Mouse (Mus musculus) urinary bladder, postnatal 10 days (tissue): ENCODE data around the gene Max.

Source experiments
- DNase-seq: peaks from one replicate; pipeline ENCODE4 v3.0.0; 2022; ENCODE audit warnings: low spot score

Gene Max

DNA sequence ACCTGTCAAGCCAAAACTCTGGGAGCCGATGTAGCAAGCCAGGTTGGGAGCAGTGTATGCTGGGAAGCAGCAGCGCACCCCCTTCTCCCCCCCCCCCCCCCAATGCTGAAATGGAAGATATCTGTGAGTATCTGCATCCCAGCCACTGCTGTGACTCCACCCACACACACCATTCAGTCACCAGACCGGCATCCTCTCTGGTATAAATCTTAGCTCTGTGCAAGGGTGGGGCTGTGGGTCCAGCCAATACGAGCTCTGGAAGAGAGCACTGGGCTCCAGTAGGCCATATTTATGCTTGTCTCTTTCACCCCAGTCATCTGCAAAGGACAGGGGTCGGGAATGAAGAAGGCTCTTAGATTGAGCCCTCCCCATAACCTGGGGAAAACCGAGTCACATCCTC lies 41.6 kb downstream of the Max start:
- no peak for DNase-seq

DNA sequence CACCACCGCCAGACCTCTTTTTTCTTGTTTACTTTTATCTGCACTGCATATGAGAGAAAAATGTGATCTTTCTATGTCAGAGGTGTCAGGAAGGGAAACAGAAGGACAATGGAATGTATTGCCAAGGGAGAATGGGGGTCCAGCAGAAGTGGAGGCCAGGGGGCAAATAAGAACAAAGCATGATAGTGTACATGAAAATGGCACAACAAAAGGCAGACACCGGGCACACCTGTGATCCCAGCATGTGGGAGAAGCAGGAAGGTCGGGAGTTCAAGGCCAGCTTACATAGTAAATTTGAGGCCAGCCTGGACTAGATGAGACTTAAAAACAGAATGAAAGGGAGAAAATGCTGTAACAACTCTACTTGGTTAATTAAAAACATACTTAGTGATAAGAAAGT lies 43.1 kb downstream of the Max start:
- no peak for DNase-seq

DNA sequence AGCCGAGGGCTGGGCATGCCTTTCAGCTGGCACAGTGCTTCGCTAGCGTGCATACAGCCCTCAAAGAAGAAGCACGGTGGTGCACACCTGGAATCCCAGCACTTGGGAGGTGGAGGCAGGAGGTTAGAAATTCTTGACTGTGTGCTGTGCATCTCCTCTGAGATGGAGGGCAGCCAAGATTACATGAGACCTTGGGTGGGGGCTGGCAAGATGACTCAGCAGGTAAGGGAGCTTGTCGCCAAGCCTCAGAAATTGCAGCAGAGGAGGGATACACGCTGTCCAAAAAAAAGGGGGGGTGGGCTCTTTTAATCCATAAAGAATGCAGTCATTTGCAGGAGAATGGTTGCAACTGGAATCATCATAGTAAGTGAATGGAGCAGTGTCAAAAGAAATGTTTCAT lies 43.9 kb downstream of the Max start:
- no peak for DNase-seq

DNA sequence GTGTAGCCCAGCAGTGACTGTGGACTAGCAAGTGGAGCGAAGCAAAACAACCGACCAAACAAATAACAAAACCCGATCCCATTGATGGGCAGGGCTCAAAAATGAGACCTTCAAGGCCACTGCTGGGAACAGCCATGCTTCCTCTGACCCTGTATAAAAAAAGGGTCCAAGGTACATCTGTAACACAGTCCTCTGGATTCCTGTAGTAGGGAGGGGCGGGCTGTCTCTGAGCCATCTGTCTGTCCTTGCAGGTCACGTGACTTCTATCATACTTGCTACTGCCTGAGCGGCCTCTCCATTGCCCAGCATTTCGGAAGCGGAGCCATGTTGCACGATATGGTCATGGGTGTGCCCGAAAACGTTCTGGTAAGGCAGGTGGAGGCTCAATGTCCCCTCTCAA lies 45.8 kb downstream of the Max start:
- no peak for DNase-seq

DNA sequence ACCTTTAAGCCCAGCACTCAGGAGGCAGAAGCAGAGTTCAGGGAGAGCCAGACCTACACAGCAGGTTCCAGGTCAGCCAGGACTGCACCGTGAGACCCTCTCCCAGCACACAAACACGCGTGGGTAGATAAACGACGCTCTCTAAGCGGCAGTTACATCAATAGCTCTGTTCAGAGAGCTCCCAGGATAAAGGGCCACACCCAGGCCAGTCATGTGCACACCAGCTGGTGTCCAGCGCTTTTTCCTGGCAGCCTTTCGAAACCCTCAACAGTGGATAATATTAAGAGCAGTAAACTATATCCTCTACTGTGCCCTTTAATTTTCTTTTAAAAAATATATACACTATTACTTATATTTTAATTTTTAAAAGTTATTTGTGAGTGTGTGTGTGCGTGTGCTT lies 49.8 kb downstream of the Max start:
- no peak for DNase-seq

DNA sequence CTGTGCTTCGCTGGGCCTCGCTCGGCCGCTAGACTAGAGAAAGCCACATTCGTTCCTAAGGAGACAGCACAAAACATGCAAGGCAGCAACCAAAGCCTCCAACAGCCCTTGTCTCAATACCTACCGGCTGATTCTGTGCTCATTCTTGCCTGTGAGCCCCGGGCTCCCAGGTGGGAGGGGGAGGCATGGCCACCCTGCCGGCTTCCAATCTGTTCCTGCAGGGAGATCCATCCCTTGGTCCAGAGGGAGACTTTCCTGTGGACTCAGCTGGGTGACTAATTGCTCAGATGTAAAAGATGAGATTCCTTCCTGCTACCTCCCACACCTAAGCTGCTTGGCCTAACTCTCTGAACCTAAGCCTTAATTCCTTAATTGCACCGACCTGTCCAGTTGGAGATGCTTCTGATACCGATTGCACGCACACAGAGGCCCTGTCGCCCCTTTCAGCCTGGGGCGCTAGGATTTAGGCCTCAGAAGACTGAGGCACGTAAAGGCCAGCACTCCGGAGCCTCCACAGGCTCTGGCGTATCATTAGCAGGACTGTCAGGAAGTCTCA lies 50.8 kb downstream of the Max start:
- DNase-seq = no peak

DNA sequence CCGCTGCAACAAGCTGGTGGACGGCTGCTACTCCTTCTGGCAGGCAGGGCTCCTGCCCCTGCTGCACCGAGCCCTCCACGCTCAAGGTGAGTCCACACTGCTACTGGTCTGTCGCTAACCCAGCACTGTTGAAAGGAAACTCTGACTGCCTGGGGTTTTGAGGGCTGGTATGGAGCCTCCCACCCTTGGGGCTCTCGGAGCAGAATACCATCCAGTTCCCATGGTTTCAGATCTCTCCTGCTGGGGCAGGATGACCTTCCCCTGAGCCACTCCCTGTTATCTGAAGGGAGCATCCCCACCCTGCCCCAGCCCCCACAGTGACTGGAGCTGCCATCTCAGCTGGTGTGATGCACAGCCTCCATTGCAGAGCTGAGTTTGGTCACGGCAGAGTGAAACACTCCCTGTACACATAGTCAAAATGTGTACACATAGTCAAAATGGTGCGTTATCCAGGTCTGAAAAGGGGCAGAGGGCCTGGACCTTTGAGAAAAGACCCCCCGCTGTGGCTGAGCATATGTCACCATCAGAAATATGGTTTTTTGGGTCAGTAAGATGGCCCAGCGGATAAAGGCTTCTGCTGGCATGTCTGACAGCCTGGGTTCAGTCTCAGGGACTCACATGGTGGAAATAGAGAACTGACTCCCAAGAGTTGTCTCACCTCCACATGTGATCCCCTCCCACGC lies 51.6 kb downstream of the Max start:
- DNase-seq = no peak

DNA sequence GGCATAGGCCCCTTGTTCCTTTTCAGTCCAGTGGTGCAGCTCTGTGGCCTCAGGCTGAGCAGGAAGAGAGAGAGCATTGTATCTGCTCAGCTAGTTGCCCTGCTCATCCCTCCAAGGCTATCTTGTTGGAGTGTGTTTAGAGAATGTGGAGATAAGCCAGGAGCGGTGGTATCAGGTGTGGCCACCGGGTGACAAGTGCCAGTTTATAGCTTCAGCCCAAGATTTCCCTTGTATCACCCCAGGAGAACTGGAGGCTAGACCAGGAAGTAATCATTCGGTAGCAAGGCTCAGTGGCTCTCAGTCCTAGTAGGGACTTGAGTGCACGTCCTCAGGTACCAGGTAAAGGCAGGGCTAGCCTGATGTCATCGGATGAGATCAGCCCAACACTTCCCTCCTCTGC lies 52.8 kb downstream of the Max start:
- DNase-seq = no peak

DNA sequence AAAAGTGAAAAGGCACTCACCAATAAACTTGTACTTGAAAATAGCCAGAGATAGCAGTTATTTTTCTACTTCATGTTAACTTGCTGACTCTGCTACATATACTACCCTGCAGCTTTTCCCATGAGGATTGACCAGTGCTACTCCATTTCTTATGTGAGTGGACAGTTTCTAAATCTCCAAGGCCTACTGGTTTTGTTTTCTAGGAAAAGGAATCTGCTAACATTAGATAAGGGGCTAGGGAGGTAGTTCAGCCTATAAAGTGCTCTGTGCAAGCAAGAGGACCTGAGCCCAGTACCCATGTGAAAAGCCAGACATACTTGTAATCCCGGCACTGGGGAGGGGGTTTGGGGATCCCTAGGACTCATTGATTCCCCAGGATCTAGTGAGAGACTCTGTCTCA lies 55.7 kb downstream of the Max start:
- no peak for DNase-seq

DNA sequence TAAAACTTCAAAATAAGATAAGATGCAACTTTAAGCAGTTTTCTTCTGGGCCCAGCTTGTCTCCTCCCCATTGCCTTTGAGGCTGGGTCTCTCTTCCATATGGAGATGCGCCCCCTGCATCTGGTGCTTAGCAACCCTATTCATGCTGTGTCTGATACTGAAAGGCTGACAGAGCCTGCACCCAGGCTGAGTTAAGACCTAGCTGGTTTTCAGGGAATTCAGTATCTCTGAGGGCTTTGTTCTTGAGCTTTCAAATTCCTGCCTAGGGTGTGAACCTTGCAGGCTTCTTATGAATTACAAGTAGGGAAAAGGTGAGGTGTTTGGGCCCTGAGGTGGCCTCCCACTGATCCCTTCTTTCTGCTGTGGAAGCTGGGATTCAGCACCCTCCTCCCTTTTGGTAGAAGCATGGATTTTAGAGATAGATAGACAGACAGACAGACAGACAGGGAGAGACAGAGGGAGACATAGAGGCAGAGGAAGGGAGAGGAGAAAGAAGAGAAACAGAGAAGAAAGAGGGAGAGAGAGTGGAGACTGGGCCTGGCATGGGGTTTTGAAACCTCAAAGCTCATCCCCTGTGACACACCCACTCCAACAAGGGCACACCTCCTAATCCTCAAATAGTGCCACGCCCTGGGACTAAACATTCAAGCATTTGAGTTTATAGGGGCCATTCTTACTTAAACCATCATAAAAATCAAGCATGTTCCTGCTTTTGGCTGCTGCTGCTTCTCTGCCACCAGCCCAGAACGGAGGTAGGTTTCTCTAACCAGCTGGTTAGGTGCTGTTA lies 60.3 kb downstream of the Max start:
- DNase-seq = no peak

DNA sequence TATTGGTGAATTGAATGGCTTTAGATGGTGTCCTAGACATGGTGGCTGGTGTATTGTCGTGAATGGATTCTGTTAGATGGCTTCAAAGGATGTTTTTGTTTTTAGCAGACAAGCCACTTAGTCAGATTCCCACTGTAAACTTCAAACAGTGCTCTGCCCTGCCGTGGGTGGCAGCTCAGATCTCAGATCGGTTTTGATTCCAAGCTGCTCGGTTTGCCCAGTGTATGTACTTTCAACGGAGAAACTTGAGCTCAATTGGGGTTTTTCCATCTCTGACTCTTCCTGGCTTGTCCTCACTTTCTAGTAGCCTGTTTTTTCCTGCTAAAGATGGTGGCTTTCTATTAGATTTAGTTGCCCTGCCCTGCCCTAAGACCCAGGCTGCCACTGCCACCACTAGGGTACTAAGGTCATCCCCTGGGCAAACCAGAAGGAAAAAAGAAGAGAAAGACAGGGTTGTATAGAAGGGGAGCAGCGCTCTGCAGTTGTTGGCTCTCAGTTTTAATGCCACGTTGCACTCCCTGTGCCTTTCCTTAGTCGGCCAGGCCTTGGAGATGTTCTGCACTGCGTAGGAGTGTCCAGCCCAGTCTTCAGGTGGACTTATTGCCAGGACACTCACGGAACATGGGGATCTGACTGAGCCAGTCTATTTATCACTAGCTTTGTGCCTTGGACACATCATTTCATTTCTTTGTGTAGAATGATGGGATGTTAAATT lies 62.6 kb downstream of the Max start:
- no peak for DNase-seq

DNA sequence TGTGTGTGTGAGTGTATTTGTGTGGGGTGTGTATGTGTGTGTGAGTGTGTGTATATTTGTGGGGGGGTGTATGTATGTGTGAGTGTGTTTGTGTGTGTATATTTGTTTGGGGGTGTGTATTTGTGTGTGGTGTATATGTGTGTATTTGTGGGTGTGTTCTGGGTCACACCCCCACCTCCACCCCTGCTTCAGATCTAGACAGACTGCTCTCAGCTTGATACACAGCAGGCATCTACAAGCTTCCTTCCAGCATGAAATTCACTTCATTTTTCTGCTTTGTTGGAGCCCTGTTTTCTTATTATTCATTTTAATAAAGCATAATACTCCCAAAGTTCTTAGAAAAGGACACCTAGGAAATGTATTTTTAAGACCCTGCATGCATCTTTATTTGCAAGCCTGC lies 63.9 kb downstream of the Max start:
- DNase-seq = no peak

DNA sequence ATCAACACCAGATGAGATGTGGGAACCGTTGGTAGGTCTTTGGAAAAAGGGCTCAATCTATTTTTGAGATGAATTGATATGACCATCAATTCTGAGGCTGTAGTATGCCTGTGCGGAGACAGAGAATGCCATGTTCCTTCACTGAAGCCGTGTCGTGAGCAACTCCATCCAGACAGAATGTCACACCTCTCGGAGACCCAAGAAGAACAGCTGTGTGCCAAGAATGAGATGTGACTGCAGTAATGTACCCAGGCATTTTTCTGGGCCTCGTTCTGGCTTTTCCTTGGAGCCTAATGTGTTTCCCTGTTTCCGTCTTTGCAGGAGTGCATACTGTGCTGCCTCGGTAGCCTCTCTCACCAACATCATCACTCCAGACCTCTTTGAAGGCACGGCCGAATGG lies 65.0 kb downstream of the Max start:
- DNase-seq = no peak

DNA sequence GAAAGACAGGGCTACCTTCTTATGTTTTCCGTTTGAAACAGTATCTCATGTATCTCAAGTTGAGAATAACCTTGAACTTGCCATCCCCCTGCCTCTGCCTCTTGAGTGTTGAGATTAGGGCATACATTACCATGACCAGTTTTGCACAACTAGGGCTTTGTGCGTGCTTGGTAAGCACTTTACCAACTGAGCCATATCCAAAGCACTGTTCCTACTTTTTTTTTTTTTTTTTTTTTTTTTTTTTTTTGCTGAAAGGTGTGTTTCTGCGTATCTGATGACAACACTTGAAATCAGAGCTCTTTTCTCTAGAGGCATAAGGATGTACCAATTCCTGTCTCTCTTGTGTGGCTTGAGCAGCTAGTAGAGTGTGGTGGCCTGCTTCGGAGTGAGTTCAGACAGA lies 65.4 kb downstream of the Max start:
- DNase-seq = no peak

DNA sequence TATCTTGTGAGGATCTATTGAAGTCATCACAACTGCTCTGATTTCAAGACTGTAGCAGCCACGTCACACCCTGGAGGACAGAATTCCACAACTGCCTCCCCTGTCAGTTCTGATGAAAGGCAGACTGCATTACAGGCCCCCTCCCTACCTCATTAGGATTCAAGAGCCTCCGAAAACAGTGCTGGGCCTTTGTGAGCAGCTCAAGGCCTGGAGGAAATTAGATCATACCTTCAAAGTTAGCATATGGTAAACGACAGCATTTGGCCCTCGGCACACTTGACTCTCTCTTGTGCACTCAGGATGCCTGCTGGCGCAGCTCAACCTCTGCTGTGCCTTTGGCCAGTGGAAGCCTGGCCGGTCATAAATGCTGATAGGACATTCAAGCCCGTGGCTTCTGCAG lies 66.2 kb downstream of the Max start:
- DNase-seq = no peak

DNA sequence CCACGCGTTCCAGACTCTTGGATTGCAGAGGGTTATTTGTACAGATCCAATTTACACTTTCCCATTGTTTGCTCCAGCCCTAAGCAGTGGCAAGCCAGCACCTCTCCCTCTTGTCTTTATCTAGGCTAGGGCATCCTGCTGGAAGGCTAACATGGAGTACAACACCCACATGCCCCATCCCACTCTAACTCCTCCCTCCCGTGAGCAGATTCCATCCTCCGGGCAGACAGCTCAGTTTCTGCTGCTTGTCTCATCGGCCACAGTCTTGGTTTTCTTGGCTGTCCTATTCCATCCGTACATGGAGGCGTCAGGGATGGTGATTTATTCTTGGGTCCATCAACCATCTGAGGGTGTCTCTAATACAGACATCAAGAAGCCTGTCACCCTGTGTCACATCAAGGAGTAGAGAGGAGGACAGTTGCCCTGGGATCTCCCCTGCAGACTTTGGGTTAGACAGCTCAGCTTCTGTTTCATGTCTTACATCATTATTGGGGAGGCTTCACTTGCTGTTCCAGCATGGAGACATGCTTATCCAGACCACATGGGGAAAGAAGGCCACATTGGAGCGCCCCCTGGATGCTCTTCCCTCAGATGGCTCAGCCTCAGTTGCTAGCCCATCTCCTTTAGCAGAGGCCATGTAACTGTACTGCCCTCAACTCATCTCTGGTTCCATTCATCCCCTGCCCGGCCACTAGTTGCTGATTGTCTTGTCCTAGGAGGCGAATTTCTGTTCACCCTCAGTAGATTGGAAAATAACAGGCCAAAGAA lies 67.0 kb downstream of the Max start:
- no peak for DNase-seq

DNA sequence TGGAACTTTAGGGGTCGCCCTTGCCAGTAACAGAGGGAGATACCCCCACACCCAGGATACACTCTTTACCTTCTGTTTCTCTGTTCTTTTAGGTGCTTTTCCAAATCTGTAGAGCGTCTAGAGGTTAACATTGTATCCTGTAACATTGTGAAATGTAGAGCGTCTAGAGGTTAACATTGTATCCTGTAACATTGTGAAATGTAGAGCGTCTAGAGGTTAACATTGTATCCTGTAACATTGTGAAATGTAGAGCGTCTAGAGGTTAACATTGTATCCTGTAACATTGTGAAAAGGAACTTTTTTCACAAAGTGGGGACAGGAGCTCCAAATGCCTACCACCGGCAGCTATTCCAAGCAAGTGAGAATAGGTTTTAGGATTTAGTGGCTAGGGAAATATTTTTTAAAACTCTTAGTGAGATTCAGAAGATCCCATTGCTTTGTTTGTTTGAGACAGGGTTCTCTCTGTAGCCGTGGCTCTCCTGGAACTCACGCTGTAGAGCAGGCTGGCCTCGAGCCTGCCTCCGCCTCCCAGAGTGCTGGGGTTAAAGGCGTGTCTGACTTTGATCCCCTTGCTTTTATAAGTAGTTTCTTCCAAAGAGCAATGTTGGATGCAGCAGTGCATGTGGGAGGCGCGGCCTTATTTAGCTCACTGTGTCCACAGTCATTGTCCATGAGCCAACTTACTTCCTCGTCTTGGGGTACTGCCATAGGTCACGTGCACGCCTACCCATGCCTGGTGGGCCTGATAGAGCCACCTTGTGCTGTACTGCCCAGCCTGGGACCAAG lies 68.9 kb downstream of the Max start:
- no peak for DNase-seq

DNA sequence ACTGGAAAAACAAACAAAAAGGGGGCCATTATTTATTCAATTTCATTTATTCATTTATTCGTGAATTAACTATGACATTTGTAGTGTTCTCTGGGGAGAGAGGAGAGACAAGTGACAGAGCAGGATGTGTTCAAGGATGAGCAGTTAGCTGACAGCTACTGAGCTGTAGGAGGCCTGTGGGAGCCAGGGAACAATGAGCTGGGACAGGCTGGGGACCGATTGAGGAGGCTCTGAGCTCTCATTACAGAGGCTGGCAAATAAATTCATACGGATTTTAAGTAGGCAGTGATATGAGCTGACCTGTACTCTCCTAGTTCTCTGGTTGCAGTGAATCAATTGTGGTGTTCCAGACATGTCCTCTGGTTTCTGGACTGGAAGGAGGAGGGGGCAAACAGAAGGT lies 70.8 kb downstream of the Max start:
- no peak for DNase-seq

DNA sequence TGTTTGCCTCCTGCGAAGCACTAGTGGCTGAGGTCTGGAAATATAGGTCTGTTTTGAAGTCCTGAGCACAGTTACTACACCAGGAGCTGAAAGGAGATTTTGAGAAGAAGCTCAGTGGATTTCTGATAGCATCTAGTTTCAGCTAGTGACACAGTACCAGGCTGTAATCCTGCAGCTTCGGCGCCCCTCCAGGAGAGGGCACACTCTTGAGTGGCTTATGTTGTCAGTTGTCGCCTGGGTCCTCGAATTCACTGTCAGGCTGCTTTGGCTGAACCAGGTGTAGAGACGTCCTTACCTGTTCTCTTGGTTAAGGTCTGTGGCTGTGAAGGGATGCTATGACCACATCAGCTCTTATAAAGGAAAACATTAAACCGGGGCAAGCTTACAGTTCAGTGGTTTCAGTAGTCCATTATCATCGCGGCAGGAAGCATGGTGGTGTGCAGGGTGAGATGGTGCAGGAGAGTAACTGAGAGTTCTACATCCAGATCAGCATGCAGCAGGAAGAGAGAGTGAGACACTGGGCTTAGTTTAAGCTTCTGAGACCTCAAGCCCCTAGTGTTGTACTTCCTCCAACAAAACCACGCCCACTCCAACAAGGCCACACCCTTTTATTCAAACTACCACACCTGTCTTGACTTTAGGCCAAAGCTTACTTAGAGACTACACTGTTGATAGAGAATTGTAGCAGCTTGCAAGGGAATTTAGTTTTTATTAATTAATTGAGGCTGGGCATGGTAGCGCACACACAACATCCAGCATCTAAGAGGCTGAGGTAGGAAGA lies 72.4 kb downstream of the Max start:
- DNase-seq = no peak

DNA sequence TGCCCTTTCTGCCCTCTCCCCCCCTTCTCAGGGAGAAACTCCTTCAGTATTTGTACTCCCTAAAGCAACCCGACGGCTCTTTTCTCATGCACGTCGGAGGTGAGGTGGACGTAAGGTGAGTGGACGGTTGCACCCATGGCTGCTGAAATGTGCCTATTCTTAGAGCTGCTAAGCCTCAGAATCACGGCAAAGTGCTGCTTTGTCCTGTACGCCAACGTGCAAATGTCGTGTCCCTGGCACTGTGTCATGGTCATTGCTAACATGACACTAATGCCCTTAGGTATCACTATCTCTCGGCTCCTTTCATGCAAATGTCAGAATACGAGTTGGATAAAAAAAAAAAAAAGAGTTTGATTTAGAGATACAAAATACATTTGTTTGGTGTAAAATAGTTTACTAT lies 74.1 kb downstream of the Max start:
- no peak for DNase-seq
